Mouse (Mus musculus): ENCODE measurements at regions not wholly inside any gene's neighbourhood (a gene's known extent, or its start where the extent isn't known, plus 50 kb on each side); places are given as distances from the start of the nearest gene placed in this dataset.

GRCm38 (mm10) chr8:92302694-92303093 is 54.7 kb upstream of the Irx5 start:
- H3K36me3 ChIP-seq = no peaks in the 10 kb centered on the region
- no peak overlapping the region for H3K9ac ChIP-seq
- ATAC-seq = no peak
- 65% methylated on average over 7 of the region's 7 CpGs for WGBS (ENCODE audit: insufficient replicate concordance)
- H3K27me3 ChIP-seq (replicated peaks) = no peaks in the 10 kb centered on the region; the same call in 1 of the 2 replicates
- H3K4me2 ChIP-seq = no peak overlapping the region
- H3K4me3 ChIP-seq = no peak overlapping the region
- no peak overlapping the region for H3K27ac ChIP-seq
- no peaks in the 10 kb centered on the region for H3K9me3 ChIP-seq (replicated peaks)
- H3K4me1 ChIP-seq = no peaks in the 10 kb centered on the region

- no peak for ATAC-seq
- 78% methylated on average over 3 of the region's 3 CpGs for WGBS (ENCODE audit: insufficient replicate concordance)
- Histone ChIP-seq H3K9ac (no peak overlapping the region), H3K9me3 (replicated peaks) (no peaks in the 10 kb centered on the region), H3K27me3 (replicated peaks) (peaks cover 8% of the 10 kb centered on the region; the same call in 1 of the 2 replicates), H3K36me3 (no peaks in the 10 kb centered on the region), H3K4me2 (no peak overlapping the region), H3K27ac (no peak overlapping the region), H3K4me1 (no peaks in the 10 kb centered on the region), H3K4me3 (no peak overlapping the region)
These were observed 56.4 kb upstream of the Irx5 start for GRCm38 (mm10) chr8:92301029-92301428.

- no peak overlapping the region for H3K4me2 ChIP-seq
- H3K36me3 ChIP-seq = no peaks in the 10 kb centered on the region
- no peaks in the 10 kb centered on the region for H3K4me1 ChIP-seq
- H3K4me3 ChIP-seq = no peak overlapping the region
- ATAC-seq = no peak
- H3K9me3 ChIP-seq (replicated peaks) = no peaks in the 10 kb centered on the region
- H3K27me3 ChIP-seq (replicated peaks) = no peaks in the 10 kb centered on the region
- WGBS (ENCODE audit: insufficient replicate concordance) = 66% methylated on average over 26 of the region's 26 CpGs
- no peak overlapping the region for H3K27ac ChIP-seq
- no peak overlapping the region for H3K9ac ChIP-seq
These were observed 70.3 kb upstream of the Irx5 start for GRCm38 (mm10) chr8:92286841-92287811.

- Histone ChIP-seq H3K9ac (no peak overlapping the region), H3K4me2 (no peak overlapping the region), H3K36me3 (no peaks in the 10 kb centered on the region), H3K9me3 (replicated peaks) (no peaks in the 10 kb centered on the region), H3K27me3 (replicated peaks) (no peaks in the 10 kb centered on the region), H3K4me3 (no peak overlapping the region), H3K27ac (no peak overlapping the region), H3K4me1 (no peaks in the 10 kb centered on the region)
- WGBS (ENCODE audit: insufficient replicate concordance) = 75% methylated on average over 5 of the region's 5 CpGs
- no peak for ATAC-seq
These were observed 81.7 kb upstream of the Irx5 start for GRCm38 (mm10) chr8:92275755-92276154.

GRCm38 (mm10) chr8:92272726-92273125 is 84.7 kb upstream of the Irx5 start:
- 68% methylated on average over 1 of the region's 1 CpGs for WGBS (ENCODE audit: insufficient replicate concordance)
- no peaks in the 10 kb centered on the region for H3K27me3 ChIP-seq (replicated peaks)
- no peak for ATAC-seq
- no peak overlapping the region for H3K4me3 ChIP-seq
- H3K9me3 ChIP-seq (replicated peaks) = peaks cover 6% of the 10 kb centered on the region; the same call in 1 of the 2 replicates
- H3K9ac ChIP-seq = no peak overlapping the region
- no peaks in the 10 kb centered on the region for H3K36me3 ChIP-seq
- H3K4me1 ChIP-seq = no peaks in the 10 kb centered on the region
- H3K4me2 ChIP-seq = no peak overlapping the region
- no peak overlapping the region for H3K27ac ChIP-seq

- Histone ChIP-seq H3K27ac (no peak overlapping the region), H3K9ac (no peak overlapping the region), H3K36me3 (no peaks in the 10 kb centered on the region), H3K4me3 (no peak overlapping the region), H3K27me3 (replicated peaks) (no peaks in the 10 kb centered on the region), H3K4me2 (no peak overlapping the region), H3K4me1 (no peaks in the 10 kb centered on the region), H3K9me3 (replicated peaks) (peaks cover 6% of the 10 kb centered on the region; the same call in 1 of the 2 replicates)
- ATAC-seq = no peak
- WGBS (ENCODE audit: insufficient replicate concordance) = 51% methylated on average over 5 of the region's 5 CpGs
These were observed 85.4 kb upstream of the Irx5 start for GRCm38 (mm10) chr8:92272073-92272472.

- no peak overlapping the region for H3K27ac ChIP-seq
- no peak overlapping the region for H3K4me2 ChIP-seq
- no peak overlapping the region for H3K9ac ChIP-seq
- no peaks in the 10 kb centered on the region for H3K4me1 ChIP-seq
- no peaks in the 10 kb centered on the region for H3K36me3 ChIP-seq
- H3K27me3 ChIP-seq (replicated peaks) = no peaks in the 10 kb centered on the region
- H3K4me3 ChIP-seq = no peak overlapping the region
- peaks cover 6% of the 10 kb centered on the region; the same call in 1 of the 2 replicates for H3K9me3 ChIP-seq (replicated peaks)
- ATAC-seq = no peak
These were observed 86.8 kb upstream of the Irx5 start for GRCm38 (mm10) chr8:92270636-92271035.

- Histone ChIP-seq H3K4me1 (no peaks in the 10 kb centered on the region), H3K4me3 (no peak overlapping the region), H3K4me2 (no peak overlapping the region), H3K27ac (no peak overlapping the region), H3K36me3 (no peaks in the 10 kb centered on the region), H3K9me3 (replicated peaks) (peaks cover 6% of the 10 kb centered on the region; the same call in 1 of the 2 replicates), H3K9ac (no peak overlapping the region), H3K27me3 (replicated peaks) (no peaks in the 10 kb centered on the region)
- WGBS (ENCODE audit: insufficient replicate concordance) = 59% methylated on average over 6 of the region's 6 CpGs
- no peak for ATAC-seq
These were observed 90.0 kb upstream of the Irx5 start for GRCm38 (mm10) chr8:92267415-92267814.

GRCm38 (mm10) chr8:92260056-92260455 is 97.4 kb upstream of the Irx5 start:
- no peak for ATAC-seq
- no peak overlapping the region for H3K4me2 ChIP-seq
- 78% methylated on average over 8 of the region's 8 CpGs for WGBS (ENCODE audit: insufficient replicate concordance)
- H3K27me3 ChIP-seq (replicated peaks) = no peaks in the 10 kb centered on the region
- H3K4me3 ChIP-seq = no peak overlapping the region
- no peaks in the 10 kb centered on the region for H3K4me1 ChIP-seq
- H3K9ac ChIP-seq = no peak overlapping the region
- H3K36me3 ChIP-seq = no peaks in the 10 kb centered on the region
- H3K9me3 ChIP-seq (replicated peaks) = no peaks in the 10 kb centered on the region
- H3K27ac ChIP-seq = no peak overlapping the region

GRCm38 (mm10) chr8:92258258-92258657 is 99.2 kb upstream of the Irx5 start:
- 45% methylated on average over 6 of the region's 6 CpGs for WGBS (ENCODE audit: insufficient replicate concordance)
- Histone ChIP-seq H3K4me3 (no peak overlapping the region), H3K4me2 (no peak overlapping the region), H3K27ac (no peak overlapping the region), H3K9ac (no peak overlapping the region), H3K4me1 (no peaks in the 10 kb centered on the region), H3K36me3 (no peaks in the 10 kb centered on the region), H3K27me3 (replicated peaks) (no peaks in the 10 kb centered on the region), H3K9me3 (replicated peaks) (no peaks in the 10 kb centered on the region)
- no peak for ATAC-seq

GRCm38 (mm10) chr8:92252597-92253375 is 104.6 kb upstream of the Irx5 start:
- no peaks in the 10 kb centered on the region for H3K36me3 ChIP-seq
- 65% methylated on average over 8 of the region's 8 CpGs for WGBS (ENCODE audit: insufficient replicate concordance)
- H3K27me3 ChIP-seq (replicated peaks) = no peaks in the 10 kb centered on the region
- no peaks in the 10 kb centered on the region for H3K9me3 ChIP-seq (replicated peaks)
- H3K4me3 ChIP-seq = no peak overlapping the region
- no peak overlapping the region for H3K9ac ChIP-seq
- no peaks in the 10 kb centered on the region for H3K4me1 ChIP-seq
- H3K27ac ChIP-seq = no peak overlapping the region
- no peak for ATAC-seq
- H3K4me2 ChIP-seq = no peak overlapping the region

- 58% methylated on average over 4 of the region's 4 CpGs for WGBS (ENCODE audit: insufficient replicate concordance)
- ATAC-seq = no peak
- no peak overlapping the region for H3K27ac ChIP-seq
- H3K4me2 ChIP-seq = no peak overlapping the region
- H3K36me3 ChIP-seq = no peaks in the 10 kb centered on the region
- H3K4me1 ChIP-seq = no peaks in the 10 kb centered on the region
- H3K9me3 ChIP-seq (replicated peaks) = no peaks in the 10 kb centered on the region
- H3K27me3 ChIP-seq (replicated peaks) = no peaks in the 10 kb centered on the region
- H3K4me3 ChIP-seq = no peak overlapping the region
- H3K9ac ChIP-seq = no peak overlapping the region
These were observed 111.1 kb upstream of the Irx5 start for GRCm38 (mm10) chr8:92246301-92246700.

All from liver, embryonic 12.5 days (tissue).